8 mouse cellular contexts compared by ENCODE assay signal in genomic region chr17:78836056-78836455, GRCm38 (mm10). TPM values are rescaled to one million over a fixed set of nuclear protein-coding genes. Genes with fewer than 3 reads are reported as not detected.
DNase-seq lines count a peak whose midpoint lies in the region; ATAC-seq and TF ChIP-seq lines count a peak whose summit lies in the region.

No protein-coding gene starts in this region.

- H3K4me1 ChIP-seq in lung, embryonic 14.5 days (ENCODE audit: insufficient read depth), result no peaks in the 10 kb centered on the region
- peaks cover 11% of the 10 kb centered on the region for H3K4me1 ChIP-seq in hindbrain, embryonic 16.5 days (ENCODE audit: control insufficient read depth, insufficient read depth, low read depth, low read length)
- no peaks in the 10 kb centered on the region; the same call in 1 of the 2 replicates for H3K4me1 ChIP-seq in neural tube, embryonic 12.5 days

- no peaks in the 10 kb centered on the region for H3K9me3 ChIP-seq in lung, embryonic 14.5 days (ENCODE audit: low read depth, low read length)
- H3K9me3 ChIP-seq in hindbrain, embryonic 16.5 days (ENCODE audit: control insufficient read depth, low read length), result no peaks in the 10 kb centered on the region
- no peaks in the 10 kb centered on the region for H3K9me3 ChIP-seq in neural tube, embryonic 12.5 days

- ATAC-seq in lung, embryonic 14.5 days (ENCODE audit: insufficient read depth), result no peak
- ATAC-seq in hindbrain, embryonic 16.5 days, result no peak
- no peak for ATAC-seq in neural tube, embryonic 12.5 days (ENCODE audit: low FRiP score, low read depth)
- ATAC-seq in inflammation-experienced regulatory T-cells, adult 6 months, result no peak

- H3K27me3 ChIP-seq in lung, embryonic 14.5 days (ENCODE audit: insufficient read depth, low read length), result no peaks in the 10 kb centered on the region
- no peaks in the 10 kb centered on the region for H3K27me3 ChIP-seq in hindbrain, embryonic 16.5 days (replicated peaks; ENCODE audit: control insufficient read depth, insufficient read depth, low read length)
- H3K27me3 ChIP-seq in neural tube, embryonic 12.5 days (replicated peaks), result no peaks in the 10 kb centered on the region

- DNase-seq in lung, embryonic 14.5 days, result peak; percentile 37
- DNase-seq in lung, postnatal 36 days, result no peak
- DNase-seq in c-Kit-negative CD71-positive TER-119-positive erythroid progenitor cells, embryonic 14.5 days (ENCODE audit: low read depth, low spot score), result peak; percentile 16
- no peak for DNase-seq in layer of hippocampus, adult 11-12 months (ENCODE audit: low spot score)
- DNase-seq in testis, postnatal 14 days (ENCODE audit: low spot score), result no peak

- peak overlapping the region; percentile 85 for H3K4me2 ChIP-seq in lung, embryonic 14.5 days
- H3K4me2 ChIP-seq in hindbrain, embryonic 16.5 days (ENCODE audit: low read length), result peak overlapping the region; percentile 90
- peak overlapping the region; percentile 79 for H3K4me2 ChIP-seq in neural tube, embryonic 12.5 days (replicated peaks)

- H3K27ac ChIP-seq in lung, embryonic 14.5 days (ENCODE audit: low read depth), result peak overlapping the region; percentile 86
- peak overlapping the region; percentile 83 for H3K27ac ChIP-seq in hindbrain, embryonic 16.5 days (ENCODE audit: low read depth, low read length)
- no peak overlapping the region for H3K27ac ChIP-seq in neural tube, embryonic 12.5 days

- TF ChIP-seq CTCF in lung, embryonic 14.5 days (IDR thresholded peaks at IDR 0.05; ENCODE audit: low read depth), result 0 out of 2 replicates have a peak, but pooled peaks have one; percentile 10

- peak overlapping the region; percentile 84 for H3K4me3 ChIP-seq in lung, embryonic 14.5 days (ENCODE audit: low read depth, low read length)
- peak overlapping the region; percentile 89 for H3K4me3 ChIP-seq in hindbrain, embryonic 16.5 days (ENCODE audit: low read length)
- peak overlapping the region; percentile 87 for H3K4me3 ChIP-seq in neural tube, embryonic 12.5 days

- WGBS in lung, embryonic 14.5 days, result 27% methylated on average over 2 of the region's 2 CpGs
- 22% methylated on average over 2 of the region's 2 CpGs for WGBS in hindbrain, embryonic 16.5 days
- WGBS in neural tube, embryonic 12.5 days, result 40% methylated on average over 2 of the region's 2 CpGs

- H3K36me3 ChIP-seq in lung, embryonic 14.5 days (ENCODE audit: insufficient read depth), result peaks cover 21% of the 10 kb centered on the region
- peaks cover 11% of the 10 kb centered on the region for H3K36me3 ChIP-seq in hindbrain, embryonic 16.5 days (ENCODE audit: control insufficient read depth, insufficient read depth, low read length)
- peaks cover 24% of the 10 kb centered on the region for H3K36me3 ChIP-seq in neural tube, embryonic 12.5 days

- peak overlapping the region; percentile 68 for H3K9ac ChIP-seq in lung, embryonic 14.5 days
- peak overlapping the region; percentile 72 for H3K9ac ChIP-seq in hindbrain, embryonic 16.5 days (ENCODE audit: low read depth, low read length)
- H3K9ac ChIP-seq in neural tube, embryonic 12.5 days, result peak overlapping the region; percentile 53

RNA-seq across cellular contexts. Expression of gene Gpatch11, which starts 0.7 kb away (rescaled TPM):
- polyA plus RNA-seq in lung, embryonic 14.5 days (2014; fragmentation: Nextera tagmentation; extraction: Ambion mirVana), result 35.6 and 36.0 TPM in 2 replicates
- polyA plus RNA-seq in hindbrain, embryonic 16.5 days (2015; fragmentation: Nextera tagmentation; extraction: Ambion mirVana), result 54.4 and 56.9 TPM in 2 replicates
- polyA plus RNA-seq in neural tube, embryonic 12.5 days (2016; fragmentation: Nextera tagmentation; extraction: Ambion mirVana), result 51.7 and 53.7 TPM in 2 replicates
- polyA plus RNA-seq in inflammation-experienced regulatory T-cells, adult 6 months (2017; shearing (Covaris generic)), result 100 to 1,000 TPM in 1 of 3 experiments, 10 to 100 TPM in 2; 87.2 to 113 (median 96.5) TPM

RNA-seq across cellular contexts. Expression of gene Heatr5b, which starts 0.9 kb away (rescaled TPM):
- polyA plus RNA-seq in lung, embryonic 14.5 days (2014; fragmentation: Nextera tagmentation; extraction: Ambion mirVana), result 12.3 and 15.0 TPM in 2 replicates
- 16.9 and 21.8 TPM in 2 replicates for polyA plus RNA-seq in hindbrain, embryonic 16.5 days (2015; fragmentation: Nextera tagmentation; extraction: Ambion mirVana)
- 23.6 and 24.7 TPM in 2 replicates for polyA plus RNA-seq in neural tube, embryonic 12.5 days (2016; fragmentation: Nextera tagmentation; extraction: Ambion mirVana)
- polyA plus RNA-seq in inflammation-experienced regulatory T-cells, adult 6 months (2017; shearing (Covaris generic)), result 10 to 100 TPM in 2 of 3 experiments, 1 to 10 TPM in 1; 9.3 to 13.0 (median 11.4) TPM

RNA-seq across cellular contexts. Expression of gene Eif2ak2, which starts 46.3 kb away (rescaled TPM):
- 8.4 and 9.2 TPM in 2 replicates for polyA plus RNA-seq in lung, embryonic 14.5 days (2014; fragmentation: Nextera tagmentation; extraction: Ambion mirVana)
- 3.0 and 3.3 TPM in 2 replicates for polyA plus RNA-seq in hindbrain, embryonic 16.5 days (2015; fragmentation: Nextera tagmentation; extraction: Ambion mirVana)
- polyA plus RNA-seq in neural tube, embryonic 12.5 days (2016; fragmentation: Nextera tagmentation; extraction: Ambion mirVana), result 4.3 and 5.5 TPM in 2 replicates
- 10 to 100 TPM; 21.4 to 37.1 (median 34.5) TPM for polyA plus RNA-seq in inflammation-experienced regulatory T-cells, adult 6 months (2017; shearing (Covaris generic))

Comparison
In these comparisons a context has a peak if more than half of its experiments do, and no peak if none do; other contexts are left out.
1. DNase-seq: peak in lung, embryonic 14.5 days (single experiment) and c-Kit-negative CD71-positive TER-119-positive erythroid progenitor cells, embryonic 14.5 days (single experiment); none in lung, postnatal 36 days (single experiment), layer of hippocampus, adult 11-12 months (single experiment) and testis, postnatal 14 days (single experiment).
2. Peak in every context shown above with its lines, with median percentiles within 50 percentile points of each other: H3K4me2 ChIP-seq, H3K4me3 ChIP-seq and H3K9ac ChIP-seq.